Mouse (Mus musculus) erythroid progenitor cell, adult 5-6 weeks (primary cell): ENCODE measurements around the gene Cux1. TPM values are rescaled to one million over a fixed set of nuclear protein-coding genes. Genes with fewer than 3 reads are reported as not detected.
A peak's percentile ranks its signal among the peaks of the same experiment; 100 is the strongest.

Source experiments
- ATAC-seq: replicated peaks from 2 replicates; pipeline ENCODE4 v1.8.0; 2016; ENCODE audit warnings: moderate number of reproducible peaks, mild to moderate bottlenecking, moderate TSS enrichment, inconsistent platforms; ENCODE audit not compliant: poor library complexity, low FRiP score, severe bottlenecking
- total RNA-seq, 2 experiments: library from RNA; stranded (forward) in 1 of 2; stranded (reverse) in 1 of 2; fragments of 150-400 nt in 1 of 2; fragments of 186-747, 209-891 nt in 1 of 2; gene quantifications; 2 replicates each; pipeline versions ENCODE4 v1.2.3 to v1.2.4; 2015 to 2017; ENCODE audit warnings: low replicate concordance in 2 of 2

The Cux1 gene
- total RNA-seq, 2 experiments from 2014 or later = 42.3 to 79.1 TPM

DNA sequence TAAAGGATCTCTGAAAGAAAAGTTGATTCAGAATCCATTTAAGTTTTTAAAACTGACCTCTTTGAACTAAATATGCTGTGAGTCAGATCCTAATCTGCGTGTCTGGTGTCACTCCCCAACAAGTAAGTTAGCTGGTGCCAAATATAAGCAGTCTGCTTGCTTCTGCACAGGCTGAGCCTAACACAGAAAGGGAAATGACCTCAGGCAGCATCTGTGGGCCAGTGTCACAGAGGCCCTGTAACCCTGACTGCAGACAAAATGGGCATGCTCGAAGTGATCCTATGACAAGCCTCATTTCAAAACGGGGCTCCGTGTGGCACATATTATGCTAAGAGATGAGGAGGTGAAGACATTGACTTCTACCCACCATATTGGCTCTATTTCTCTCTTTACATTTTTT lies 110.9 kb downstream of the Cux1 start:
- ATAC-seq = no peak

GRCm38 (mm10) chr5:136452681-136453080 lies 114.6 kb downstream of the Cux1 start:
- no peak for ATAC-seq

GRCm38 (mm10) chr5:136449801-136450200 lies 117.5 kb downstream of the Cux1 start:
- ATAC-seq = no peak

GRCm38 (mm10) chr5:136445967-136446366 lies 121.3 kb downstream of the Cux1 start:
- no peak for ATAC-seq

DNA sequence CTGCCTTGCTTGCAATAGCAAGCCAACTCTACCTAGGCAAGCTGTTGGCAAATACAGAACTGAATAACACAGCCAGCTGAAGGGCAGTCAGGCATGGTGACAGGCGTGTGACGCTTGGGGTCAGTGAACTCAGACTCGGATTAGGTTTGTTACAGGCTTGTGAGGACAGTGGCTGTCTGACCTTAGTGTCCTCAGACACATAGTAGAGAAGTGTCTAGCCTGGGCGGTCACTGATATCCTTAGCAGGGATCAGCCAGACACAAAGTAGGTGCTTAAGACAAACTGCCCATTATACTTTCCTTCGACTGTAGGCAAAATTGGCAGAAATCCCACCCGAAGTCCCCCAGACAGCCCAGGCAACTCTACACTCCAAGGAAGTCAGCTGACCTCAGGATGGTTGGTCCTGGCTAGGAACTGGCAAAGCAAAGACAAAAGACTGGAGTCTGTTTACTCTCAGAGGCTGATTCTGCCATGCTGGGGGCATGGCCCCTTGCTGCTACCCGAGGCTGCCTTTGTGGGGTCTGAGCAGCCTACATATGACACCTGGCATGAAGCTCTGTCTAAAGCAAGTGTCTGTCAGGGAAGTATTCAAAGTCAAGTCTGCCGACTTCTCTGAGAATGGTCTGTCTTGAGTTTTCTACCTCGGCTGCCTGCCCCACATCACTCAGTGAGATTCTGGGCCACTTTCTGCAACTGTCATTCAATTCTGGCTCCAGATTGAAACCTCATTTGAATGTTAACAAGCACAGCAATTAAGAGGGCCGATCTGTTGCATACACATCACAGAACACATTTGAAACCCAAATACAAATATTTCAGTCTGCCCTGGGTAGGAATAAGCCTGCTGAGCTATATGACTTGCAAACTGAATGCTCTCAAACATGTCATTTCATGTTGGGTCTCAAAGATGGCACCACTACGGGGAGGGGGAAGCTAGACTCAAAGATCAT lies 124.8 kb downstream of the Cux1 start:
- no peak for ATAC-seq

DNA sequence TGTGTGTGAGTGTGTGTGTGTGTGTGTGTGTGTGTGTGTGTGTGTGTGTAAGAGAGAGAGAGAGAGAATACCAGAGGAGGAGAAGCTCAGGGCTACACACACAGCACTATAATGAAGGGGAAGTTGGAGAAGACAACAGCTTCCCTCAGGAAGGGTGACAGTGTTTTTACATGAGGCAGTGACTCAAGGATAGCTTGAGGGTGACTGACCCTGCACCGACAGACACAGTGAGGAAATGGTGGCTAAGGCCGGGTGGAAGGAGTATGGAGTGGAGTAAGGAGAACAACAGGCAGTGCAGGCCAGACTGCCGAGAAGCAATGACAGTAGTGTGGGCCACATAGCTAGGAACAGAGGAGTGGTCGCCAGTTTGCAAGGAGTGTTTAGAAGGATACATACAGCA lies 137.6 kb downstream of the Cux1 start:
- no peak for ATAC-seq

- ATAC-seq = 0 out of 2 replicates have a peak, but pooled peaks have one; percentile 23
Measured at GRCm38 (mm10) chr5:136428498-136429060, 138.7 kb downstream of the Cux1 start.

- ATAC-seq = no peak
Measured at GRCm38 (mm10) chr5:136427772-136428497, 139.4 kb downstream of the Cux1 start.

- ATAC-seq = no peak
Measured at GRCm38 (mm10) chr5:136427121-136427771, 140.0 kb downstream of the Cux1 start.

GRCm38 (mm10) chr5:136422948-136423347 lies 144.3 kb downstream of the Cux1 start:
- no peak for ATAC-seq

DNA sequence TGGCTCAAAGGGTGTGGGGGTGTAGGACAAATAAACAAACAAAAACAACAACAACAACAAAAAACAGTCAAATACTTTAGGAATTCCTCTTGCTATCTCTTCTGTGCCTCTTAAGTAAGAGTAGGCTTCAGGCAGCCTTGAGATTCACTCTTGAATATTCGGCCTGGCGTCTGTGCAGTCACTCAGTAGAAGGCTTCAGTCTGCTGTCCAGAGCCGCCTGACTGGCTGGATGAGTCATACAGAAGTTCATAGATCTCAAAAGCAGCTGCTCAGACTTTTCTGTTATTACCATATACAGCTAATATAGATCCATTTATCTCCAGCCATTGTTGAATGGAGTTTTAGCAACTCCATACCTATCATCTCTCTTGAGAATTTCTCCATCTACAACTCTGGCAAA lies 145.4 kb downstream of the Cux1 start:
- no peak for ATAC-seq

- ATAC-seq = no peak
Measured at GRCm38 (mm10) chr5:136421316-136421715, 146.0 kb downstream of the Cux1 start.

GRCm38 (mm10) chr5:136420342-136420741 lies 146.9 kb downstream of the Cux1 start:
- no peak for ATAC-seq

GRCm38 (mm10) chr5:136417891-136418290 lies 149.4 kb downstream of the Cux1 start:
- no peak for ATAC-seq

DNA sequence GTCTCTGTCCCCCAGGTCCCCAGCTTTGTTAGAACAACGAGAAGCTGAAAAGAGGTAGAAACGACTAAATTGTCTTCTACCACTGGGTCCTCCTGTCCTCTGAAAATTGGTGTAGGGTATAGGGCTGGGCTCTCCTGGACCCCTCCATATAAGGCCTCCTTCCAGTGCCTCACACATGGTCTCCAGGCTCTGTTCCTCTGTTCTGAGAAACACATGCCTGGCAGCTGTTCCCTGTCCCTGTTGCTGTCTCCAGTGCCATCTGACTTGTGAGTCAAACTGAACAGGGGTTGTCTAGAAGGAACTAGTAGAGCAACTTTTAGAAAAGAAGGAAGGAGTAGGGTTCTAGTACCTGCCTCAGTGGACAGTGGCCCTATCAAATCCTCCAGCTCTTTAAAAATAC lies 152.8 kb downstream of the Cux1 start:
- ATAC-seq = no peak

DNA sequence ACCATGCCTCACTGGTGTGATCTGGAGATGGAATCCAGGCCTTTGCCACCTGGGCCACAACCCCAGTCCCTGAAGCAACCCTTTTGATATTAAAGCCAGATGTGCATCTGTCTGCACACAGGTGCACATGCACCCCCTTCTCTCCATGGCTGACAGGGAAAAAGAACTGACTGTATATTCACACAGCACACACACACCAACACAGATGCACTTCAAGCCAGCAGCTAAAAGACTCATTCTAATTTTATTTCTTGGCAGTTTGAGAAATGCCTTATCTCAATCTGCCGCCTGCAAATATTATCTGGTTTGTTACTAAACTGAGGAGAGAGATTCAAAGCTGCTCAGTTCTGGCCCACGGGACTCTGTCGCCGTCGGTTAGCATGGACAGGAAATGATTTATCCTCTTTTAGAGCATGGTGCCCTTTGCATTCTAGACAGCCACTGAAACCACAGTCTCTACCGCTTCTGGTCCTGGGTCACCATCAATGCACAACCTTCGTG lies 156.6 kb downstream of the Cux1 start:
- ATAC-seq = no peak

GRCm38 (mm10) chr5:136406357-136406756 lies 160.9 kb downstream of the Cux1 start:
- ATAC-seq = no peak

DNA sequence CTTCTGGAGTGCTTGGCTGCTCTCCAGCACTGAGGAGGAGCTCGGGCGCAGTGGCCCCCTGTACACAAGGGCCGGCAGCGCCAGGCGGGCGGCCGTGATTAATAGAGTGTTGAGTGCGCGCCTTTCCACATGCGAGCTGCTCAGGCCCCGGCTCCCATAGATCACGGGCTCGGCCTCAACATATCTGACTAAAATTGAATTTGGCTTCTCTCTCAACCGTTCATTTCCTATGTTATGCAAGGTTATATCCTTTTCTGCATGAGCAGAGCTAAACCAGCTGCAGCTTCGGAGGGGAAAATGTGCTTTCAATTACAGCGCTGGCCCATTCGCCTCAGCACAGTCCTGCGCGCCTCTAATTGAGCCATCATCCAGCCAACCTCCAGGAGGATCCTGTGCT lies 163.7 kb downstream of the Cux1 start:
- ATAC-seq = no peak

DNA sequence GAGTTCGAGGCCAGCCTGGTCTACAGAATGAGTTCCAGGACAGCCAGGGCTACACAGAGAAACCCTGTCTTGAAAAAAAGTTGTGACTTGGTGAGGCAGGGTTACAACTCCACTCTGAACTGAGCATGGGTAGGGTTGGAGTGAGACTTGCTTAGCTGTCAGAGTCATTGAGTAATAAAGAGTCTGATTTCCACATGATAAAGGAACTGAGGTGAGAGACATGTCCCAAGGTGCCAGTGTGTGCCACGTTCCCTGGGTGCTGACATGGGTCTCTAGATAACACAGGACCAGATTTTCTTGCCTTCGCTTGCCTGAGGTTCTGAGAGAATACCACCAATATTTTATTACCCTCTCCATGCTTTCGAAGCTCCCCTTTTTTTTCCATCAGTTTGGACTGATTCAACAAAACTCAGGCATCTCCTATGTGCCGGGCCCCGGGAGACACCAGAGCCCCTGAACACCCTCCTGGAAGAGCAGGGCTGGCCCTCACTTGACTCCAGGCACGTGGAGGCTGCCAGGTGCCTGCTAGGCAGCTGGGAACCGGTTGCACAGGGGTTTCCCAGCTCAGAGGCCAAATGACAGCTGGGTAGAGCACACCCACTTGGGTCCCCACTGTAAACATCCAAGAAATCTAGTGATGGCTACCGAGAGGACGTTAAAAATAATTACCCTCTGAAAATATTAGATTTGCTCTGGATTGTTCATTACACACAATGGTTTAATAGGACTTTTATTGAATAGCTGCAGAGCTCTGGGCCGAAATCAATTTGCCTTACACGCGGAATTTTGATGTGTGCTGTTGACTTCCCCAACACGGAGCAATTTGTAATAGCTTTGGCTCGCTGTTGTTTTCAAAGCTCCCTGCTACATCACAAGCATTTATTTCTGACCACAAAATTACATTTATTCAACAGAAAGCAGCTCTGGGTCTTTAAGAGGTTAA lies 164.4 kb downstream of the Cux1 start:
- no peak for ATAC-seq
